Mouse (Mus musculus): ENCODE results near the gene Neurod2.

GRCm38 (mm10) chr11:98353651-98354211 lies 24.3 kb upstream of the Neurod2 start:
- TF ChIP-seq CTCF (IDR thresholded peaks at IDR 0.05; ENCODE audit: low read depth, low read length), result no peak
- TF ChIP-seq POLR2AphosphoS5 (IDR thresholded peaks at IDR 0.05; ENCODE audit: insufficient replicate concordance, low read depth, low read length), result no peak
- no peak for TF ChIP-seq TAL1 (conservative IDR thresholded peaks at IDR 0.05; ENCODE audit: low read depth, low read length)
- TF ChIP-seq GATA2 (IDR thresholded peaks at IDR 0.05; ENCODE audit: borderline replicate concordance, low read depth, low read length), result no peak
